ENCODE assay signal across 7 mouse cellular contexts in the genomic region with DNA sequence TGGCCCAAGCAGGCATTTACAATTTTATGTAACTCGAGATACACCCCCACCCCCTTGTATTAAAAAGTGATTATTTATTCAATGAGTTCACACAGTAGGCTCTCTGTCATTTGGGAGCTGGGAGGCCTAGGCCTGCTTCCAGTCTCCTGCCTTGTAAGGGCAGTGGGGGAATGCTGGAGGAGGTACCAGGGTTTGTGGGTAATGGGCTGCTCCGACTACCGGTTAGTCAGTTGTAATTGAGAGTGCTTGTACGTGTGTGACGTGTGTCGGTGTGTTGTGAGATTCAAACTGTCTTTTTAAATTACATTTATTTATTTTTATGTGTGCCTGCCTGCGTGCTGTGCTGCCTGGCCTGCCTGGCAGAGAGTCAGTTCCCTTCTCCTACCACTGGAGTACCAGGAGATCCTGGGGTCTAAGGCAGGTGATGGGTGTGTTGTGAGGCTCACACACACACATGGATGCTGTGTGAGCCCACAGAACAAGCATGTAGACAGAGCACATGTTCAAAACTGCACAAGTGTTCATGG. TPM values are rescaled to one million over a fixed set of nuclear protein-coding genes. Genes with fewer than 3 reads are reported as not detected.
DNase-seq lines count a peak whose midpoint lies in the region; ATAC-seq lines count a peak whose summit lies in the region.

No protein-coding gene starts in this region.

- peak; percentile 41 for DNase-seq in testis, postnatal 10 days (ENCODE audit: low spot score)
- DNase-seq in testis, postnatal 14 days (ENCODE audit: low spot score), result no peak
- no peak for DNase-seq in frontal cortex, postnatal 10 days (ENCODE audit: low spot score in 2 of 2)
- DNase-seq in gastrocnemius, adult 18-20 months (ENCODE audit: low spot score), result no peak

- peak overlapping the region; percentile 70 for H3K27ac ChIP-seq in embryonic facial prominence, embryonic 15.5 days (replicated peaks)
- peak overlapping the region; percentile 91 for H3K27ac ChIP-seq in intestine, embryonic 16.5 days (ENCODE audit: low read length)
- H3K27ac ChIP-seq in midbrain, embryonic 15.5 days, result peak overlapping the region; percentile 99

- no peaks in the 10 kb centered on the region for H3K9me3 ChIP-seq in embryonic facial prominence, embryonic 15.5 days (replicated peaks)
- H3K9me3 ChIP-seq in intestine, embryonic 16.5 days (ENCODE audit: control insufficient read depth, low read length), result no peaks in the 10 kb centered on the region
- H3K9me3 ChIP-seq in midbrain, embryonic 15.5 days, result no peaks in the 10 kb centered on the region

- 37% methylated on average over 7 of the region's 7 CpGs for WGBS in embryonic facial prominence, embryonic 15.5 days
- WGBS in intestine, embryonic 16.5 days, result 24% methylated on average over 7 of the region's 7 CpGs
- WGBS in midbrain, embryonic 15.5 days, result 13% methylated on average over 7 of the region's 7 CpGs

- H3K27me3 ChIP-seq in embryonic facial prominence, embryonic 15.5 days, result no peaks in the 10 kb centered on the region
- no peaks in the 10 kb centered on the region for H3K27me3 ChIP-seq in intestine, embryonic 16.5 days (replicated peaks; ENCODE audit: control insufficient read depth, insufficient read depth, low read length)
- H3K27me3 ChIP-seq in midbrain, embryonic 15.5 days (replicated peaks), result no peaks in the 10 kb centered on the region

- no peak for ATAC-seq in embryonic facial prominence, embryonic 15.5 days (ENCODE audit: insufficient number of reproducible peaks, low FRiP score, low TSS enrichment, low read depth)
- no peak for ATAC-seq in intestine, embryonic 16.5 days
- ATAC-seq in midbrain, embryonic 15.5 days (replicated peaks), result no peak

- H3K4me2 ChIP-seq in embryonic facial prominence, embryonic 15.5 days (replicated peaks), result peak overlapping the region; percentile 88
- H3K4me2 ChIP-seq in intestine, embryonic 16.5 days (ENCODE audit: low read depth, low read length), result peak overlapping the region; percentile 80
- peak overlapping the region; percentile 86 for H3K4me2 ChIP-seq in midbrain, embryonic 15.5 days

- H3K4me3 ChIP-seq in embryonic facial prominence, embryonic 15.5 days (replicated peaks), result peak overlapping the region; percentile 73
- peak overlapping the region; percentile 95 for H3K4me3 ChIP-seq in intestine, embryonic 16.5 days (ENCODE audit: low read length)
- peak overlapping the region; percentile 92 for H3K4me3 ChIP-seq in midbrain, embryonic 15.5 days

- H3K4me1 ChIP-seq in embryonic facial prominence, embryonic 15.5 days, result peaks cover 81% of the 10 kb centered on the region
- H3K4me1 ChIP-seq in intestine, embryonic 16.5 days (ENCODE audit: control insufficient read depth, insufficient read depth, low read length), result peaks cover 63% of the 10 kb centered on the region
- peaks cover 69% of the 10 kb centered on the region for H3K4me1 ChIP-seq in midbrain, embryonic 15.5 days

- H3K36me3 ChIP-seq in embryonic facial prominence, embryonic 15.5 days, result no peaks in the 10 kb centered on the region
- no peaks in the 10 kb centered on the region for H3K36me3 ChIP-seq in intestine, embryonic 16.5 days (ENCODE audit: control insufficient read depth, insufficient read depth, low read length)
- H3K36me3 ChIP-seq in midbrain, embryonic 15.5 days (replicated peaks), result no peaks in the 10 kb centered on the region

- no peak overlapping the region for H3K9ac ChIP-seq in embryonic facial prominence, embryonic 15.5 days
- peak overlapping the region; percentile 99 for H3K9ac ChIP-seq in intestine, embryonic 16.5 days (ENCODE audit: low read depth, low read length)
- H3K9ac ChIP-seq in midbrain, embryonic 15.5 days, result peak overlapping the region; percentile 95

RNA-seq across cellular contexts. Expression of a gene that starts 3.8 kb away (rescaled TPM):
- 7.9 and 9.3 TPM in 2 replicates for polyA plus RNA-seq in embryonic facial prominence, embryonic 15.5 days (2015; fragmentation: Nextera tagmentation; extraction: Ambion mirVana)
- 4.9 and 5.7 TPM in 2 replicates for polyA plus RNA-seq in intestine, embryonic 16.5 days (2015; fragmentation: Nextera tagmentation; extraction: Ambion mirVana)
- 16.2 and 16.7 TPM in 2 replicates for polyA plus RNA-seq in midbrain, embryonic 15.5 days (2015; fragmentation: Nextera tagmentation; extraction: Ambion mirVana)
- 1 to 10 TPM; 3.4 to 4.6 TPM for total RNA-seq in gastrocnemius, adult 18-20 months (2021)
